Mouse (Mus musculus) neural tube, embryonic 11.5 days (tissue): ENCODE data around the gene Dhcr24. TPM values are rescaled to one million over a fixed set of nuclear protein-coding genes. Genes with fewer than 3 reads are reported as not detected.

Experiments
- ATAC-seq: fragments of 200-750 bp; cut with Nextera tagmentation; 2 replicates; pipeline ENCODE4 v1.8.0; 2017; ENCODE audit warnings: moderate number of reproducible peaks, mild to moderate bottlenecking, moderate TSS enrichment, moderate library complexity; ENCODE audit not compliant: insufficient read depth, low FRiP score, low TSS enrichment
- DNase-seq: peaks from one replicate; pipeline ENCODE4 v3.0.0-alpha.2; 2015; ENCODE audit warnings: low spot score
- H3K27ac ChIP-seq: fragments of 300-500 bp; sonication (generic); 2 replicates; pipeline ENCODE4 v1.5.1; 2014; ENCODE audit warnings: low read depth, mild to moderate bottlenecking, low read length
- H3K27me3 ChIP-seq: fragments of 300-500 bp; sonication (generic); 2 replicates; pipeline ENCODE4 v1.6.1; 2014; ENCODE audit warnings: mild to moderate bottlenecking, low read length, mixed read lengths; ENCODE audit not compliant: control insufficient read depth, insufficient read depth
- H3K36me3 ChIP-seq: fragments of 300-500 bp; sonication (generic); 2 replicates; pipeline ENCODE4 v1.6.1; 2014; ENCODE audit warnings: mild to moderate bottlenecking, low read length, moderate library complexity, mixed read lengths; ENCODE audit not compliant: control insufficient read depth, insufficient read depth
- H3K4me1 ChIP-seq: fragments of 300-500 bp; sonication (generic); 2 replicates; pipeline ENCODE4 v1.6.1; 2014; ENCODE audit warnings: low read length, mixed read lengths; ENCODE audit not compliant: control insufficient read depth, insufficient read depth
- H3K4me2 ChIP-seq: fragments of 300-500 bp; sonication (generic); 2 replicates; pipeline ENCODE4 v1.6.1; 2014; ENCODE audit warnings: low read depth, mild to moderate bottlenecking, moderate library complexity
- H3K4me3 ChIP-seq: fragments of 300-500 bp; sonication (generic); 2 replicates; pipeline ENCODE4 v1.5.1; 2014; ENCODE audit warnings: low read depth, low read length
- H3K9ac ChIP-seq: fragments of 300-500 bp; sonication (generic); 2 replicates; pipeline ENCODE4 v1.6.1; 2014; ENCODE audit warnings: mild to moderate bottlenecking, low read length
- H3K9me3 ChIP-seq: fragments of 300-500 bp; sonication (generic); 2 replicates; pipeline ENCODE4 v1.6.1; 2016; ENCODE audit warnings: low read length; ENCODE audit not compliant: control insufficient read depth
- WGBS: fragments of 180-500 bp; shearing (Covaris S2); extraction: QIAGEN DNeasy Blood & Tissue Kit; methylation state at CpG from one replicate; pipeline ENCODE4 v1.1.7; 2014; 5-methylcytosine and 5-hydroxymethylcytosine counted together
- polyA plus RNA-seq: library from polyadenylated mRNA; unstranded; fragments of >200 nt; fragmentation: Nextera tagmentation; extraction: Ambion mirVana; gene quantifications from 2 replicates; pipeline ENCODE4 v1.2.1, GENCODE M21; 2014

The Dhcr24 gene
- polyA plus RNA-seq, 1 experiment from 2014 or later = 30.4 TPM

DNA sequence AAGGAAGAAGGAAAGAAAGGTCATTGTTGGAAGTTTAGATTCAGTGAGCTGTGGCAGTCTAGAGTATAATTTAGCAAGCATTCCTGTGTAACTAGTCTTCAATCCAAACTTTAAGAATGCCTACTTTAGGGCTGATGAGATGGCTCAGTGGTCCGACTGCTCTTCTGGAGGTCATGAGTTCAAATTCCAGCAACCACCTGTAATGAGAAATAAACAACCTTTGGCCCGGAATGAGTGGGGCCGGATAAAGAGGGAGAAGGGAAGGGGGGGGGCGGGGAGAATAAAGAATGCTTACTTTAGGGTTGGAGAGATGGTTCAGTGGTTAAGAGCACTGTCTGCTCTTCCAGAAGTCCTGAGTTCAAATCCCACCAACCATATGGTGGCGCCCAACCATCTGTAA, 3.6 kb upstream of the Dhcr24 start:
- DNase-seq (no peak), ATAC-seq (no peak)
- no peak overlapping the region for H3K4me3 ChIP-seq
- no peak overlapping the region for H3K9ac ChIP-seq
- no peaks in the 10 kb centered on the region for H3K27me3 ChIP-seq
- H3K4me2 ChIP-seq = no peak overlapping the region
- no peaks in the 10 kb centered on the region for H3K36me3 ChIP-seq
- peaks cover 5% of the 10 kb centered on the region for H3K4me1 ChIP-seq
- WGBS = 84% methylated on average over 5 of the region's 5 CpGs
- no peak overlapping the region for H3K27ac ChIP-seq
- H3K9me3 ChIP-seq = no peaks in the 10 kb centered on the region

DNA sequence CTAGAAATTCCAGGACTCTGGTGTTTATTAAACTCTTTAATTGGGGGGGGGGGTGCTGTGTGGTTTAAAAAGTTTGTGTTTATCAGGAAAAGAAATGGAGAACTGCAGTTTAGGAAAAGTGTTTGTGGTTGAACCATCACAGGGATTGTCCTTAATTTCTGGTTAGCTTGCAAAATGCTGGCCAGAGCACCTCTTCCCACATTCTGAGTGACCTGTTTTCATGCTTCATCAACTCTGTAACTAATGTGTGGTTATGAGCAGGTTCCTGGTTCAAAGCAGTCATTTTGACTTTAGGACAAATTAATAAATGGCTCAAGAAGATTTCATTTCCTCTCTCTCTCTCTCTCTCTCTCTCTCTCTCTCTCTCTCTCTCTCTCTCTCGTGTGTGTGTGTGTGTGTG, 2.9 kb upstream of the Dhcr24 start:
- no peak overlapping the region for H3K27ac ChIP-seq
- H3K36me3 ChIP-seq = no peaks in the 10 kb centered on the region
- peaks cover 12% of the 10 kb centered on the region for H3K4me1 ChIP-seq
- no peak for DNase-seq
- no peak overlapping the region for H3K4me2 ChIP-seq
- H3K9me3 ChIP-seq = no peaks in the 10 kb centered on the region
- no peak overlapping the region for H3K4me3 ChIP-seq
- H3K27me3 ChIP-seq = no peaks in the 10 kb centered on the region
- no CpG with 5 or more reads among the region's 1 CpGs for WGBS
- ATAC-seq = no peak
- H3K9ac ChIP-seq = no peak overlapping the region

DNA sequence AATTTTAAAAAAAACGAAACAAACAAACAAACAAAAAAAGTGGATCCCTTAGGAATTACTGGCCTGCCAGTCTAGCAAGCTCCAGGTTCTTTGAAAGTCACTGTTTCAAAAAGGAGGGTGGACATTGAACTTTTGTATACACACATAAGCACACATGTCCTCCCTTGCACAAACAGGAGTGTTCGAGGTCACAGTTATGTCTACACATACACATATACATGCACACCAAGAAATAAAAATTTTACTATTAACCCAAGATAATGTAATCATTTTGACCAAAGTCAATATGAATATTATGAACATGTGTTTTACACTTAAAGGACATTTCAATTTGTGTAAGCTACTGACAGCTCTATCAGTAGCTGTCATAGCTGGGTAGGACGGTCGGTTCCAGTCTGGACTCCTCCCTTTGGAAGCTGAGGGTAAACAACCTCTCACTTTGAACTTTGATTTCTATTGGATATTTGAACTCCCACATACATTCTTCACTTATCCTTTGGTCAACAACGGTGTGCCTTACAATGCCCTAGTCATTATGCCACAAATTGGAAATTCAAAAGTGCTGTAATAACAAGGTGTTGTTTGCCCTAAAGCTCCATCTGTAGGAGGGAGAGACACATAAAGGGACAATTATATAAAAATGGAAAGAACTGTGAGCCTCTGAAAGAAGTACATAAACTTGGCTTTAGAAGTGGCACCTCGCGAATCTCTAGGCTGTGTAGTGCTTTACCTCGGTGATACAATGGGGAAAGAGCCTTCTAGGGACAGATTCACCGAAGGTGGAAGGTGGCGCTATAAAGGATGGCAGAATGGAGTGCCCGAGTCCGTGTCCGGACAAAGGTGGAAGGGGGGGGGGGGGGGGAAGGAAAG, 1.3 kb upstream of the Dhcr24 start:
- no peak for ATAC-seq

DNA sequence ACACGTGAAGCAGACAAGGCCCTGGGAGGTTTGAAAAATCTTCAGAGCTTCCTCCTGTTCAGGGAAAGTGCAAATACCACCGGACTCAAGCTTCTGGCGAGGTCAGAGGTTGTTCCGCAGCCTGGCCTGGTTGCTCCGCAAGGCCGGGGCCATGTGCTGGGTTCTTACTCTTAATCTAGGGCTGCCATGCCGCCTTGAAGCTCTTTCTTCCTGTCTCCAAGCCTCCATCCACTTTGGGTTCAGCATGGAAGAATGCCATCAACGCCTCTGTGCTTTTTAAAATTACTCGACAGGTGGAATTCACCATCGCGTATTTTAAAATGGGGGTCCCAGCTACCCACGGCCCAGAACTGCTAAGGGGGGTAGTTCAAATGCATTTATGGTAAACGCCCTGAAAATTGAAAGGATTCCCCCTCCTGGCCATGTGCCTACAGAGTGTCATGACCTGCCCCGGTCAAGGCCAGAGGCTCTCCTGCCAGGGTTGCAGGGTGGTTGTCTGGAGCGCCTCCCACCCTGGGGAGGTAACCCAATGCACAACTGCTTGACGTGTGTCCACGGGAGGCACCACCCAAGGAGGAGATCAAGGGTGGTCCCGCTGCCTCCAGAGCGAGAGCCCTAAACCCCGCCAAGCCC, 509 bp upstream of the Dhcr24 start:
- no peak for DNase-seq
- WGBS = under 1% methylated on average over 20 of the region's 20 CpGs
- no peaks in the 10 kb centered on the region for H3K9me3 ChIP-seq
- peak overlapping the region; percentile 86 for H3K4me3 ChIP-seq
- H3K36me3 ChIP-seq = peaks cover 3% of the 10 kb centered on the region; the same call in 1 of the 2 replicates
- peak overlapping the region; percentile 86 for H3K27ac ChIP-seq
- H3K9ac ChIP-seq = peak overlapping the region; percentile 44
- H3K27me3 ChIP-seq = no peaks in the 10 kb centered on the region
- peak overlapping the region; percentile 92 for H3K4me2 ChIP-seq
- peak; percentile 7; the same call in 1 of the 2 replicates for ATAC-seq
- H3K4me1 ChIP-seq = peaks cover 23% of the 10 kb centered on the region

More for the DNA sequence above, 1.3 kb upstream of the Dhcr24 start:
- H3K36me3 ChIP-seq = no peaks in the 10 kb centered on the region
- peak overlapping the region; percentile 92 for H3K4me2 ChIP-seq
- no peak overlapping the region for H3K9ac ChIP-seq
- no peaks in the 10 kb centered on the region for H3K9me3 ChIP-seq
- no peaks in the 10 kb centered on the region for H3K27me3 ChIP-seq
- DNase-seq = no peak
- peak overlapping the region; percentile 86 for H3K4me3 ChIP-seq
- WGBS = 33% methylated on average over 13 of the region's 13 CpGs
- peaks cover 23% of the 10 kb centered on the region for H3K4me1 ChIP-seq
- no peak overlapping the region for H3K27ac ChIP-seq

DNA sequence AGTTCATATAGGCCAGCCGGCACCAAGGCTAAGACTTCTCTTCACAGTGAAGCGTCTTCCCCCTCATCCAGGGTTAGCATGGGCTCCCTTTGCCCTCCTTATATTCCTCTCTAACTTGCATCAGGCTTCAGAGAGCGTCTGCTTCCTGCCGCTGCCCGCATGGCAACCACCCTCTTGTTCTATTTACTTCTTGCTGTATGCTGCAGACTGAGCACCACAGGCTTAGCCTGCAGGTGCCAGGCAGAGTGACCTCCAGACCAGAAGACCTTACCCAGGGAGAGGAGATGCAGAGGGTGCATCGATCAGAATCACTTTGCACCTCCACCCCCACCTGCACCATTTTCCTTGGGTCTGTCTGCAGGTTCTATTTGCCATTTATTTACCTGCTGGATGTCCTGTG, 1.2 kb downstream of the Dhcr24 start:
- H3K4me1 ChIP-seq = peaks cover 23% of the 10 kb centered on the region
- 20% methylated on average over 6 of the region's 6 CpGs for WGBS
- H3K9me3 ChIP-seq = no peaks in the 10 kb centered on the region
- DNase-seq = no peak
- H3K4me2 ChIP-seq = peak overlapping the region; percentile 92
- no peak for ATAC-seq
- no peak overlapping the region for H3K27ac ChIP-seq
- H3K9ac ChIP-seq = peak overlapping the region; percentile 74
- peaks cover 11% of the 10 kb centered on the region for H3K36me3 ChIP-seq
- H3K4me3 ChIP-seq = peak overlapping the region; percentile 86
- no peaks in the 10 kb centered on the region for H3K27me3 ChIP-seq

DNA sequence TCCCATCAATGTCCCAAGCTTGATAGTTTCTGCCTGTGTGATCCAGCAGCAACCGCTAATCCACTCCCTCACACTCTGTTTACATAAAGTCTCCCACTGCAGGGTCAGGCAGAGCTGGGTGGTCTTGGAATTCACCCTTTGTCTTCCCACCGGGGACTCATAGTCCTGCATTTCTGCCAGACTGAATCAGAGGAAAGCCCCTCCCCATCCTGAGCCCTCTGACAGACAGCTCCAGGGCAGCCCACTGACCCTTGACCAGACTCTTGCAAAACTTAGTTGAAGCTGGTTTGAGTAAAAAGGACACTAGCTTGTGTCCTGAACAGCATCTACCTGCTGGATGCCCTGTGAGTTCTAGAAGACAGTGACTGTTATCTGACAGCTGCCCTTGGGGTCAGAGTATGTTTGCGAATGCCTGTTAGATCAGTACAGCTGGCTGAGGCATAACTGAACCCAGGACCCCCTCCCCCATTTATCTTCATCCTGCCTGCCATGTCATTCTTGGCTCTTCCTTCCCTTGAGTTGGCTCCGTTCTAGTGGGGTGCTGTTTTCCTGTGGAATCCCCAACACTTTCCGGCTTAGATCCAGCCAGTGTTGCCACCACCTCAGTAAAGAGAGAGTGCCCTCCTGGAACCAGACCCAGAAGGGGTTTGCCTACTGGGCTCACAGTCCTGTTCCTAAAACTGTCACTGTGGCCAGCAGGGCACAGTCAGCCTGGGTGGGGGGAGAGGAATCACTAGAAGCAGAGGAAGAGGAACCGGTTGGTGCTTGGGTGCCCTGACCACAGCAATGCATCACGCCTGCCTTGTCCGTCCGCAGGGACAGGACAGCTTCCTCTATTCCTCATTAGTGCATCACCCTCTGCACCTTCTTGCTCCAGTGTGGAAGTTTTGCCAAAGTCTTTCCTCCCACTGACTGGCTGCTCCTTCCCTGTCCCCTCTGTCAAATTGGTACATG, 2.3 kb downstream of the Dhcr24 start:
- WGBS = 64% methylated on average over 9 of the region's 9 CpGs
- peak overlapping the region; percentile 86 for H3K4me3 ChIP-seq
- peak overlapping the region; percentile 3; the same call in 1 of the 2 replicates for H3K9ac ChIP-seq
- H3K4me2 ChIP-seq = peak overlapping the region; percentile 92
- H3K9me3 ChIP-seq = no peaks in the 10 kb centered on the region
- no peak overlapping the region for H3K27ac ChIP-seq
- no peaks in the 10 kb centered on the region for H3K27me3 ChIP-seq
- ATAC-seq (no peak), DNase-seq (no peak)
- peaks cover 23% of the 10 kb centered on the region for H3K4me1 ChIP-seq
- peaks cover 16% of the 10 kb centered on the region for H3K36me3 ChIP-seq

DNA sequence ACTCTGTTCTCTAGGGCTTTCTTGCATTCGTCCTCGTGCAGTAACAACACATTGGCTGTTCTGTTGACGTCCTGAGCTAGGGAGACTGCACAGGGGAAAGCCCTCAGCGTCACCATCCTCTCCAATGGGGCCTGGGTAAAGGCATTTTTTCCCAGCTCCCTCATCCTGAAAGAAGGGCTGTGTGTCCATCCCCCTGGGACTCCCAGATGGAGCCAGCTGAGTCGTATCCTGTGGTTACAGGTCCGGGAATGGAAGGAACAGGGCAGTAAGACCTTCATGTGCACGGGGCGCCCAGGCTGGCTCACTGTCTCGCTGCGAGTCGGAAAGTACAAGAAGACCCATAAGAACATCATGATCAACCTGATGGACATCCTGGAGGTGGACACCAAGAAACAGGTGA, 3.3 kb downstream of the Dhcr24 start:
- Histone ChIP-seq H3K4me3 (no peak overlapping the region), H3K36me3 (peaks cover 16% of the 10 kb centered on the region), H3K27me3 (no peaks in the 10 kb centered on the region), H3K9ac (no peak overlapping the region), H3K9me3 (no peaks in the 10 kb centered on the region), H3K4me2 (no peak overlapping the region), H3K27ac (no peak overlapping the region), H3K4me1 (peaks cover 23% of the 10 kb centered on the region)
- no peak for ATAC-seq
- DNase-seq = no peak
- WGBS = 88% methylated on average over 11 of the region's 11 CpGs

DNA sequence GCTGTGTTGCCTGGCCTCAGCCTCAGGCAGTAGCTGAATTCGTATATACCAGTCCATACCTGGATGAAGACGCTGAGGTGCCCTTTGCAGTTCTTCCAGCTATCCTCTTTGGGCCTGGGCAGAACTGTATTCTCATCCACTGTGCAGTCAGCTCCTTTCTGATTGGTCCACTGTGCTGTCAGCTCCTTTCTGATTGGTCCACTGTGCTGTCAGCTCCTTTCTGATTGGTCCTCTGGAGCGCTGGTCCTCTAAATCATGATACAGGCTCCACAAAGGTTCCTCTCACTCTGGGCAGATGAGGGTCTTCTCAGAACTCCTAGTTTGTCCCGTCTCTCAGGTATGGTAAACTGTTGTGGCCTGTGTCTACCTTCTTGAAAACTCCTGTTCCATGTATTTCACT, 8.8 kb downstream of the Dhcr24 start:
- Histone ChIP-seq H3K27ac (no peak overlapping the region), H3K4me2 (no peak overlapping the region), H3K36me3 (peaks cover 33% of the 10 kb centered on the region), H3K27me3 (no peaks in the 10 kb centered on the region), H3K9me3 (no peaks in the 10 kb centered on the region), H3K4me3 (no peak overlapping the region), H3K9ac (no peak overlapping the region), H3K4me1 (no peaks in the 10 kb centered on the region)
- ATAC-seq (no peak), DNase-seq (no peak)
- WGBS = 89% methylated on average over 4 of the region's 4 CpGs
